Mouse (Mus musculus): ENCODE results near the gene E130114P18Rik. TPM values are rescaled to one million over a fixed set of nuclear protein-coding genes. Genes with fewer than 3 reads are reported as not detected.
A peak's percentile ranks its signal among the peaks of the same experiment; 100 is the strongest.

The E130114P18Rik gene
- polyA plus RNA-seq, 1 experiment from 2014 or later, result 11.0 TPM

GRCm38 (mm10) chr4:97752276-97753010, 25.4 kb downstream of the E130114P18Rik start:
- no peak for DNase-seq (ENCODE audit: low spot score)
- Histone ChIP-seq H3K4me3 (peak overlapping the region; percentile 58), H3K9me3 (replicated peaks) (no peaks in the 10 kb centered on the region), H3K27ac (0 out of 2 replicates have a peak overlapping the region, but pooled peaks have one; percentile 85), H3K4me1 (peaks cover 50% of the 10 kb centered on the region), H3K27me3 (ENCODE audit: low read depth, poor library complexity, severe bottlenecking) (peaks cover 75% of the 10 kb centered on the region), H3K36me3 (no peaks in the 10 kb centered on the region)
- 12% methylated on average over 5 of the region's 5 CpGs for WGBS

GRCm38 (mm10) chr4:97751483-97752251, 26.2 kb downstream of the E130114P18Rik start:
- H3K9me3 ChIP-seq (replicated peaks), result no peaks in the 10 kb centered on the region
- H3K27ac ChIP-seq, result peak overlapping the region; percentile 85
- WGBS, result under 1% methylated on average over 40 of the region's 40 CpGs
- H3K4me3 ChIP-seq, result peak overlapping the region; percentile 58
- peak; percentile 74 for DNase-seq (ENCODE audit: low spot score)
- H3K4me1 ChIP-seq, result peaks cover 43% of the 10 kb centered on the region
- H3K36me3 ChIP-seq, result no peaks in the 10 kb centered on the region
- H3K27me3 ChIP-seq (ENCODE audit: low read depth, poor library complexity, severe bottlenecking), result peaks cover 74% of the 10 kb centered on the region

- H3K4me1 ChIP-seq, result peaks cover 48% of the 10 kb centered on the region
- DNase-seq (ENCODE audit: low spot score), result peak; percentile 91
- H3K4me3 ChIP-seq, result peak overlapping the region; percentile 58
- peak overlapping the region; percentile 85 for H3K27ac ChIP-seq
- no peaks in the 10 kb centered on the region for H3K36me3 ChIP-seq
- H3K9me3 ChIP-seq (replicated peaks), result no peaks in the 10 kb centered on the region
- H3K27me3 ChIP-seq (ENCODE audit: low read depth, poor library complexity, severe bottlenecking), result peaks cover 74% of the 10 kb centered on the region
- whole genome bisulfite sequencing, result under 1% methylated on average over 20 of the region's 20 CpGs
Measured at GRCm38 (mm10) chr4:97751030-97751482, 26.8 kb downstream of the E130114P18Rik start.

GRCm38 (mm10) chr4:97750401-97750800, 27.5 kb downstream of the E130114P18Rik start:
- no peak for DNase-seq (ENCODE audit: low spot score)
- H3K27ac ChIP-seq, result no peak overlapping the region
- 49% methylated on average over 4 of the region's 4 CpGs for WGBS
- no peaks in the 10 kb centered on the region for H3K9me3 ChIP-seq (replicated peaks)
- no peaks in the 10 kb centered on the region for H3K36me3 ChIP-seq
- H3K4me3 ChIP-seq, result no peak overlapping the region
- H3K27me3 ChIP-seq (ENCODE audit: low read depth, poor library complexity, severe bottlenecking), result peaks cover 71% of the 10 kb centered on the region
- H3K4me1 ChIP-seq, result peaks cover 52% of the 10 kb centered on the region

GRCm38 (mm10) chr4:97746106-97746900, 31.6 kb downstream of the E130114P18Rik start:
- DNase-seq (ENCODE audit: low spot score), result no peak
- peaks cover 52% of the 10 kb centered on the region for H3K27me3 ChIP-seq (ENCODE audit: low read depth, poor library complexity, severe bottlenecking)
- H3K9me3 ChIP-seq (replicated peaks), result no peaks in the 10 kb centered on the region
- H3K4me1 ChIP-seq, result peaks cover 19% of the 10 kb centered on the region
- peak overlapping the region; percentile 77 for H3K27ac ChIP-seq
- H3K4me3 ChIP-seq, result peak overlapping the region; percentile 52
- H3K36me3 ChIP-seq, result no peaks in the 10 kb centered on the region
- 9% methylated on average over 19 of the region's 19 CpGs for WGBS

GRCm38 (mm10) chr4:97745296-97746105, 32.4 kb downstream of the E130114P18Rik start:
- Histone ChIP-seq H3K36me3 (no peaks in the 10 kb centered on the region), H3K9me3 (replicated peaks) (no peaks in the 10 kb centered on the region), H3K4me1 (peaks cover 12% of the 10 kb centered on the region), H3K27ac (peak overlapping the region; percentile 77), H3K27me3 (ENCODE audit: low read depth, poor library complexity, severe bottlenecking) (peaks cover 52% of the 10 kb centered on the region), H3K4me3 (peak overlapping the region; percentile 52)
- DNase-seq (ENCODE audit: low spot score), result peak; percentile 86
- 8% methylated on average over 32 of the region's 32 CpGs for WGBS

- peaks cover 12% of the 10 kb centered on the region for H3K4me1 ChIP-seq
- H3K36me3 ChIP-seq, result no peaks in the 10 kb centered on the region
- no peaks in the 10 kb centered on the region for H3K9me3 ChIP-seq (replicated peaks)
- no peak overlapping the region for H3K4me3 ChIP-seq
- no peak for DNase-seq (ENCODE audit: low spot score)
- H3K27me3 ChIP-seq (ENCODE audit: low read depth, poor library complexity, severe bottlenecking), result peaks cover 36% of the 10 kb centered on the region
- WGBS, result 82% methylated on average over 5 of the region's 5 CpGs
- no peak overlapping the region for H3K27ac ChIP-seq
Measured at GRCm38 (mm10) chr4:97743932-97744331, 33.9 kb downstream of the E130114P18Rik start.

GRCm38 (mm10) chr4:97733392-97733791, 44.5 kb downstream of the E130114P18Rik start:
- Histone ChIP-seq H3K27me3 (ENCODE audit: low read depth, poor library complexity, severe bottlenecking) (no peaks in the 10 kb centered on the region), H3K4me3 (no peak overlapping the region), H3K27ac (no peak overlapping the region), H3K36me3 (no peaks in the 10 kb centered on the region), H3K4me1 (0 out of 2 replicates have a peak, but pooled peaks cover 2% of the 10 kb centered on the region), H3K9me3 (replicated peaks) (no peaks in the 10 kb centered on the region)
- no peak for DNase-seq (ENCODE audit: low spot score)
- 49% methylated on average over 1 of the region's 1 CpGs for WGBS

GRCm38 (mm10) chr4:97730416-97730815, 47.5 kb downstream of the E130114P18Rik start:
- Histone ChIP-seq H3K36me3 (no peaks in the 10 kb centered on the region), H3K9me3 (replicated peaks) (no peaks in the 10 kb centered on the region), H3K27ac (no peak overlapping the region), H3K4me1 (0 out of 2 replicates have a peak, but pooled peaks cover 2% of the 10 kb centered on the region), H3K4me3 (no peak overlapping the region), H3K27me3 (ENCODE audit: low read depth, poor library complexity, severe bottlenecking) (no peaks in the 10 kb centered on the region)
- no peak for DNase-seq (ENCODE audit: low spot score)
- 83% methylated on average over 3 of the region's 3 CpGs for whole genome bisulfite sequencing

GRCm38 (mm10) chr4:97729999-97730398, 47.9 kb downstream of the E130114P18Rik start:
- no peaks in the 10 kb centered on the region for H3K27me3 ChIP-seq (ENCODE audit: low read depth, poor library complexity, severe bottlenecking)
- no peak for DNase-seq (ENCODE audit: low spot score)
- WGBS, result 53% methylated on average over 6 of the region's 6 CpGs
- no peak overlapping the region for H3K27ac ChIP-seq
- no peak overlapping the region for H3K4me3 ChIP-seq
- H3K9me3 ChIP-seq (replicated peaks), result no peaks in the 10 kb centered on the region
- no peaks in the 10 kb centered on the region for H3K36me3 ChIP-seq
- 0 out of 2 replicates have a peak, but pooled peaks cover 2% of the 10 kb centered on the region for H3K4me1 ChIP-seq

GRCm38 (mm10) chr4:97728520-97728919, 49.4 kb downstream of the E130114P18Rik start:
- WGBS, result 93% methylated on average over 4 of the region's 4 CpGs
- Histone ChIP-seq H3K4me3 (no peak overlapping the region), H3K36me3 (no peaks in the 10 kb centered on the region), H3K9me3 (replicated peaks) (no peaks in the 10 kb centered on the region), H3K4me1 (peaks cover 5% of the 10 kb centered on the region), H3K27me3 (ENCODE audit: low read depth, poor library complexity, severe bottlenecking) (peaks cover 5% of the 10 kb centered on the region; the same call in 1 of the 2 replicates), H3K27ac (no peak overlapping the region)
- no peak for DNase-seq (ENCODE audit: low spot score)

- Histone ChIP-seq H3K4me3 (no peak overlapping the region), H3K9me3 (replicated peaks) (no peaks in the 10 kb centered on the region), H3K27ac (no peak overlapping the region), H3K4me1 (peaks cover 20% of the 10 kb centered on the region), H3K36me3 (no peaks in the 10 kb centered on the region), H3K27me3 (ENCODE audit: low read depth, poor library complexity, severe bottlenecking) (peaks cover 12% of the 10 kb centered on the region)
- DNase-seq (ENCODE audit: low spot score), result no peak
- 75% methylated on average over 6 of the region's 6 CpGs for WGBS
Measured at GRCm38 (mm10) chr4:97723374-97723773, 54.5 kb downstream of the E130114P18Rik start.
